Mouse (Mus musculus) forebrain, embryonic 13.5 days (tissue): ENCODE measurements around the gene Coro2a. TPM values are rescaled to one million over a fixed set of nuclear protein-coding genes. Genes with fewer than 3 reads are reported as not detected.

Source experiments
- ATAC-seq: fragments of 200-750 bp; cut with Nextera tagmentation; 2 replicates; pipeline ENCODE4 v1.8.0; 2017
- H3K27ac ChIP-seq: fragments of 300-500 bp; sonication (generic); 2 replicates; pipeline ENCODE4 v1.5.1; 2015; ENCODE audit warnings: inconsistent platforms, mild to moderate bottlenecking, moderate library complexity
- H3K27me3 ChIP-seq: fragments of 300-500 bp; sonication (generic); 2 replicates; pipeline ENCODE4 v1.6.1; 2015; ENCODE audit warnings: mild to moderate bottlenecking, inconsistent platforms
- H3K36me3 ChIP-seq: fragments of 300-500 bp; sonication (generic); 2 replicates; pipeline ENCODE4 v1.6.1; 2015; ENCODE audit warnings: mild to moderate bottlenecking, inconsistent platforms; ENCODE audit not compliant: poor library complexity, severe bottlenecking
- H3K4me1 ChIP-seq: fragments of 300-500 bp; sonication (generic); 2 replicates; pipeline ENCODE4 v1.6.1; 2015; ENCODE audit warnings: inconsistent platforms
- H3K4me2 ChIP-seq: fragments of 300-500 bp; sonication (generic); 2 replicates; pipeline ENCODE4 v1.6.1; 2015; ENCODE audit warnings: inconsistent platforms, mild to moderate bottlenecking, moderate library complexity
- H3K4me3 ChIP-seq: fragments of 300-500 bp; sonication (generic); 2 replicates; pipeline ENCODE4 v1.5.1; 2015; ENCODE audit warnings: mild to moderate bottlenecking, inconsistent platforms
- H3K9ac ChIP-seq: fragments of 300-500 bp; sonication (generic); 2 replicates; pipeline ENCODE4 v1.6.1; 2015; ENCODE audit warnings: mild to moderate bottlenecking, inconsistent platforms
- H3K9me3 ChIP-seq: fragments of 300-500 bp; sonication (generic); replicated peaks from 2 replicates; pipeline ENCODE4 v1.6.1; 2016; ENCODE audit warnings: inconsistent platforms
- WGBS: fragments of 180-500 bp; shearing (Covaris S2); methylation state at CpG from one replicate; pipeline ENCODE4 v1.1.7; 2015; 5-methylcytosine and 5-hydroxymethylcytosine counted together
- polyA plus RNA-seq: library from polyadenylated mRNA; unstranded; fragments of >200 nt; fragmentation: Nextera tagmentation; extraction: Ambion mirVana; gene quantifications from 2 replicates; pipeline ENCODE4 v1.2.1, GENCODE M21; 2015

Gene Coro2a
- polyA plus RNA-seq, 1 experiment from 2014 or later: 1.8 TPM

DNA sequence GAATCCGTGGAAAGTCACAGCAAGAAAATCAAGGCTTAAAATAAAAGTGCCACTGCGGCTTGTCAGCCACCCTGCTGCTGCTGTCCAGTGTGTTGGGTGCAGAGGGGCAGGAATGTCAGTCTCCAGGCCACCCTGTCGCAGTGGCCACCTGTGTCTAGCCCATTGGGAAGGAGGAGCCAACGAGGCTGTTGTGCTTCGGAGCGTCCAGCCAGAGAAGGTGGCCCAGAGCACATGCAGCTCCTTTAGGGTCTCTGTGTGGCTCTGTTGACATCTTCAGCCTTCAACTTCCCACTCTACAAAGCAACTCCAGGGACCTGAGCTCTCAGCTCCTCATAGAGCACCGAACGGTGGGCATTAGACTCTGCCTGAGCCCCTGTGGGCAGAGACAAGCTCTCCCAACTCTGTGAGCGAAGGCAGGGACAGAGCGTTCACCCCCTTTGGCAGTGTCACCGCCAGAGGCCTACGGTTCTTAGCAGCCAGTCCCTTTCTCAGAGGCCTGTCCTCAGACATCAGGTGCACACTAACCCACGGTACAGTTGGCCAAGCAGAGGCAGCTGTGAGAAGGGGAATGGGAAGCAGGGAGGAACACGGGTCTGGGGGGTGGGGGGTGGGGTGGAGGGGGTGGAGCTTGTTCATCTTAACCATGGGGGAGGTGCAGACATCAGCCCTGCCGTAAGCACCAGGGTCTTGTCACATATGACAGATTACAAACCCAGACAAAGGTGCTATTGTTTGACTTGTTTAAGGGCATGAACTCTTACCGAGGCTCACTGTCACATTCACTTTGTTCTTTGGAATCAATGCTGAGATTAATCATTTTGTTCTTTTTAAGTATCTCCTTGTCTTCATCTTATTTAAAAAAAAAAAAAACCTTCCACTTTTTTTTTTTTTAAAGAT, 99.1 kb downstream of the Coro2a start:
- Histone ChIP-seq H3K27ac (no peak overlapping the region), H3K9me3 (no peaks in the 10 kb centered on the region), H3K27me3 (peaks cover 15% of the 10 kb centered on the region), H3K4me3 (no peak overlapping the region), H3K4me1 (peaks cover 17% of the 10 kb centered on the region), H3K9ac (no peak overlapping the region), H3K4me2 (no peak overlapping the region), H3K36me3 (peaks cover 52% of the 10 kb centered on the region)
- no peak for ATAC-seq
- WGBS: 73% methylated on average over 16 of the region's 16 CpGs

DNA sequence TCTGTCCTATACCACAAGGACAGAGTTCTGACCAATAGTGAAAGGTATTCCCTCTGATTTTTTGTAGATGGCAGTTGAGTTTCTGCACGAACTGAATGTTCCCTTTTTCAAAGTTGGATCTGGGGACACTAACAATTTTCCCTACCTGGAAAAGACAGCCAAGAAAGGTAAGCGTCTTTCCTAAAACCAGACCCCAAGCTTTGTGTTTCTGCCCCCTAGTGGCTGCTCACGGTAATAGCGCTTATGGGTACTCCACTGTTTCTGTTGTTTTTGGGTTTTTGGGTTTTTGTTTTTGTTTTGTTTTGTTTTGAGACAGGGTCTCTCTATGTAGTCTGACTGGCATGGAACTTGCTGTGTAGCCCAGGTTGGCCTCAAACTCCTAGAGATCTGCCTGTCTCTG, 103.0 kb downstream of the Coro2a start:
- Histone ChIP-seq H3K4me2 (no peak overlapping the region), H3K9me3 (no peaks in the 10 kb centered on the region), H3K27me3 (no peaks in the 10 kb centered on the region), H3K4me1 (no peaks in the 10 kb centered on the region), H3K4me3 (no peak overlapping the region), H3K9ac (no peak overlapping the region), H3K27ac (no peak overlapping the region), H3K36me3 (peaks cover 71% of the 10 kb centered on the region)
- no peak for ATAC-seq
- WGBS: 11% methylated on average over 4 of the region's 4 CpGs

DNA sequence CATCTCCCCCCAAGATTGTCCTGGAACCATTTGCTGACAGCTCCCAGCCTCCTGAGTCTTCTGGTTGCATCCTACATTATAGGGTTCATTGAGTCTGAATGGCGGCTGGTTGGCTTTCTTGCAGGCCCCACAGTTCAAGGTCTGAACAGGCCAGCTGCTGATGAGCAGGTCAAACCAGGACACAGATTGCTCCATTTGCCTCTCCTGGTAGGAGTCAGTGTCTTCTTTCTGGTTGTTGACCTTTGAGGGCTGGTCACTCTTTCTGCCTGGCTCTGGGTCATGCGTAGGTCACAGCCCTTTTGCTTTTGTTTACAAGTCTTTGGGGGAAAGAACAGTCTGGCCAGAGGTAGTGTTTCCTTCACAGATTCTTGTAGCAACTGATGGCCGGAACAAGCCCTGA, 103.5 kb downstream of the Coro2a start:
- H3K4me1 ChIP-seq: no peaks in the 10 kb centered on the region
- H3K4me2 ChIP-seq: no peak overlapping the region
- H3K27ac ChIP-seq: no peak overlapping the region
- H3K36me3 ChIP-seq: peaks cover 71% of the 10 kb centered on the region
- ATAC-seq: no peak
- H3K9me3 ChIP-seq: no peaks in the 10 kb centered on the region
- no peak overlapping the region for H3K4me3 ChIP-seq
- no peak overlapping the region for H3K9ac ChIP-seq
- H3K27me3 ChIP-seq: no peaks in the 10 kb centered on the region
- 86% methylated on average over 3 of the region's 3 CpGs for WGBS

DNA sequence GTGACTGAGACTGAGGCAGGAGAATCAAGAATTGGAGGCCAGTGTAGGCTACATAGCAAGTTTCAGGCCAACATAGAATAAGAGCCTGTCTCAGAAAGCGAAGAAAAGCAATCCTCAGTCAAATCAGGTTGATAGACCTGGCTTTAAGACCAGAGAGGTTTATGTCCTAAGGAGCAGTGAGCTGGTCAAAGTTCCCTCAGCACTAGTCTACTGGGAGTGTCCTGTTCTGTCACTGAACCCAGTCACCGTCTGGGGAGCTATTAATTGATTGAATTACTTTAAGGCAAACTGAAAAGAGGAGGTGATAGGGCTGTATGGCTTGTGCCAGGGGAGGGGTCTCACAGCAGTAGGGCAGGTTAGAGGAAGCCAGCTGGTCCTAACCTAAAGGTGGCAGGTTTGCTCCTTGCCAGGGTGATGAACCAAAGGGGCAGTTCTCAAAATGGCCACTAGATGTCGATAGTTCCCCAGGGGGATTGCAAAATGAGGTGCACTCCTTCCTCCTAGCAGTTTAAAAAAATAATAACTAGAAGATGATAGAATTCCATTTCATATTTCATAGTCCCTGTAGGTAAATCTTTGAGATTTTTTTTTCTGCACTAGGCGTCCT, 104.6 kb downstream of the Coro2a start:
- no peak; the same call in 1 of the 2 replicates for ATAC-seq
- no peak overlapping the region for H3K9ac ChIP-seq
- H3K4me3 ChIP-seq: no peak overlapping the region
- H3K9me3 ChIP-seq: no peaks in the 10 kb centered on the region
- H3K4me1 ChIP-seq: no peaks in the 10 kb centered on the region
- no peak overlapping the region for H3K4me2 ChIP-seq
- no peaks in the 10 kb centered on the region for H3K27me3 ChIP-seq
- H3K27ac ChIP-seq: no peak overlapping the region
- peaks cover 72% of the 10 kb centered on the region for H3K36me3 ChIP-seq
- WGBS: 43% methylated on average over 4 of the region's 4 CpGs

DNA sequence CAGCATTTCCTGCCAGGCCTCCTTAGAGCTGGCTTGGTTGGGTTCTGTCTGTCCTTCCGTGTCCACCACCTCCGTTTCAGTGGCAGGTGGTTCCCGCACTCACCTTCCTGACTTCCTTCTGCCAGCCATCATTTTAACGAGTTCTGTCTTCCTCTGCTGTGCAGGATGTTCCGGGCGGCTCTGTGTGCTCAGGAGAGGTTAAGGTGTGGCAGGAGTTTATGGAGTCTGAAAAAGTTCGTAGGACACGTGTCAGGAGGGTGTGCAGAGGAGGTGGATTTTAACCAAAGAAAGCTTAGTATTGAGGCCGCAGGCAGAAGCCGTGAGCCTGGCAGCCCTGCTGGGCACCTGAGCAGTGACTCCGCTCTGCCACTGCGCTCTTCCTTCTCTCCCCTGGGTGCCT, 106.5 kb downstream of the Coro2a start:
- Histone ChIP-seq H3K27me3 (no peaks in the 10 kb centered on the region), H3K4me1 (peaks cover 4% of the 10 kb centered on the region; the same call in 1 of the 2 replicates), H3K9me3 (no peaks in the 10 kb centered on the region), H3K4me2 (no peak overlapping the region), H3K4me3 (no peak overlapping the region), H3K36me3 (peaks cover 54% of the 10 kb centered on the region), H3K9ac (no peak overlapping the region), H3K27ac (no peak overlapping the region)
- 96% methylated on average over 12 of the region's 12 CpGs for WGBS
- no peak for ATAC-seq

DNA sequence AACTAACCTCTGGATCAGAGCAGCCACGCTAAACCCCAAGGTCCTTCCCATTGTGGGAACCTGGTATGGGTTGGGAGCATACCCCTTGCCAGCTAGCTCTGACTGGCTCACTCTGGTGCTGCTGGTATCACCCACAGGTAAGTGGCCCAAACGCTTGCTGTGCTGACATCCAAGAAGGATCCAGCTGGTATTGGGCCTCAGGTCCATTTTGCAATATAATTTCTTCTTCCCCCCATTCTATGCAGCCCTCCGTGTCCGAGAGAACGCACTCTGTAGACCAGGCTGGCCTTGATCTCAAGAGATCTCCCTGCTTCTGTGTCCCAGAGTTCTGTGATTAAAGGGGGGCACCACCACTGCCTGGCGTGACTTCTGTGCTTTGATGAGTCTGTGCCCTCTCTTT, 108.9 kb downstream of the Coro2a start:
- Histone ChIP-seq H3K4me3 (no peak overlapping the region), H3K9me3 (no peaks in the 10 kb centered on the region), H3K36me3 (peaks cover 40% of the 10 kb centered on the region), H3K4me1 (peaks cover 14% of the 10 kb centered on the region), H3K9ac (no peak overlapping the region), H3K27me3 (no peaks in the 10 kb centered on the region), H3K4me2 (no peak overlapping the region), H3K27ac (no peak overlapping the region)
- ATAC-seq: no peak
- WGBS: 94% methylated on average over 6 of the region's 6 CpGs

DNA sequence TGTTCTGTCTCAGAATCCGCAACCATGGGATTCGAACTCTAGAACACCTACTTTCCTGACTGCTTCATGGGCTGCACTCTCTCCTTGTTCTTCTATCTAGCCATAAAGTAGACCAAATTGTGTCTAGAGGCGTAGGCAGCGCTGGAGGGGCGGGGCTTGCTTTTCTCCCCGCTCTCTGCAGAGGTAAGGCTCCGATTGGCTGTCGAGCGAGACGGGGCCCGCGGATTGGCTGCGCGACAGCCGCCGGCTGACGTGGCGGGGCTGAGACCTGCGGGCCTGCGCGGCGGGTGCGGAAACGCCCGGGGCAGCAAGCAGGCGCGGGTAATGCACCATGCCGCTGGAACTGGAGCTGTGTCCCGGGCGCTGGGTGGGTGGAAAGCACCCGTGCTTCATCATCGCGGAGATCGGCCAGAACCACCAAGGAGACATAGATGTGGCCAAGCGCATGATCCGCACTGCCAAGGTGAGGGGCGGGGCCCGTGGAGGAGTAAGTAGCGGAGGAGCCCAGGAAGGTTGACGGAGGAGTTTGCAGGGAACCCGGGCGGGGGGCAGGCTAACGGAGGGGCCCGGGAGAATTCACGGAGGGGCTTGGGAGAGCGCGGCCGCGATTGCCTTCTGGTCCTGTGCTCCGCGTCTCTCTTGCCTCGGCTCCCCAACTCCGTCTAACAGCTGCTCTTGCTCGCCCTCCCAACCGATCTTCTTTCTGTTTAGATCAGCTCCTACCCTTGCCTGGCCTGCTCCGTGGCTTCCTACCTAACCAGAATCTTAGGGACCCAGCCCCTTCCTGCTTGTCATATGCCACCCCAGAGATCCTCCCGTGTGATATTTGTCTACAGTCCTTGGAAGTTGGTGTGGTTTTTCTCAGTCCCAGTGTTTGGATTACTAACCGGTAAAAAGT, 112.7 kb downstream of the Coro2a start, which contains the start of gene Nans:
TSS of gene Nans (plus strand) at position 221 of the 898 bp plus-strand sequence.
- under 1% methylated on average over 57 of the region's 58 CpGs for WGBS
- Histone ChIP-seq H3K36me3 (peaks cover 18% of the 10 kb centered on the region), H3K27me3 (no peaks in the 10 kb centered on the region), H3K9me3 (no peaks in the 10 kb centered on the region), H3K4me3 (peak within 1 kb of the TSS; percentile 78), H3K4me2 (peak within 1 kb of the TSS; percentile 77), H3K27ac (peak within 1 kb of the TSS; percentile 77), H3K9ac (peak within 1 kb of the TSS; percentile 84), H3K4me1 (peaks cover 14% of the 10 kb centered on the region)
- ATAC-seq: peak; percentile 100

DNA sequence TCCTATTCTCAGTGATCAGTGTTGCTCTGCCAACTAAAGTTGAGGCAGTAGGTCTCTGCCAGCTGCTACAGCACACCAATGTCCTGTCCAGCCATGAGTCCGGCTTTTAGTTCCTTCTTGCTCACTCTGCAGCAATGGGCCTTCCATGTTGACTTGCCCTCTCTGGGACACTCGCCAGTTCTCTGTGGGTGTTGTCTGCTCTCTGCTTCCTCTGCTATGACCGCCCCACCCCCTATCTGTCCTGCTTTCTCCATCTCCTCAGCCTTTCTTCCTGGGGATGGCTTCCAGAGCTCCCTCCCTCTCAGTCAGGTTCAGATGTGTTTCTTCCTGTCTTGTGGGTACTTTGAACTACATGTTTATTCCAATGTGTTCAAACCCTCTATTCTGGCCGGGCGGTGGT, 114.7 kb downstream of the Coro2a start:
- no peak for ATAC-seq
- 93% methylated on average over 5 of the region's 5 CpGs for WGBS
- H3K9me3 ChIP-seq: no peaks in the 10 kb centered on the region

More for the DNA sequence above, 114.7 kb downstream of the Coro2a start:
- no peak overlapping the region for H3K9ac ChIP-seq
- no peaks in the 10 kb centered on the region for H3K36me3 ChIP-seq
- H3K27me3 ChIP-seq: no peaks in the 10 kb centered on the region
- peaks cover 14% of the 10 kb centered on the region for H3K4me1 ChIP-seq
- no peak overlapping the region for H3K4me2 ChIP-seq
- no peak overlapping the region for H3K4me3 ChIP-seq
- no peak overlapping the region for H3K27ac ChIP-seq

Other genes with a start within 250 kb of the Coro2a start
- gene Trmo, start 212.8 kb downstream of the Coro2a start, polyA plus RNA-seq: 11.1 and 11.4 TPM in 2 replicates
- gene Hemgn, start 188.7 kb downstream of the Coro2a start, polyA plus RNA-seq: 0.09 and 0.77 TPM in 2 replicates
- 210 and 214 TPM in 2 replicates for gene Anp32b, start 151.3 kb downstream of the Coro2a start, polyA plus RNA-seq
- gene Nans, start 113.0 kb downstream of the Coro2a start, polyA plus RNA-seq: 71.0 and 74.0 TPM in 2 replicates
- 0.30 and 0.43 TPM in 2 replicates for gene Trim14, start 66.1 kb downstream of the Coro2a start, polyA plus RNA-seq
- 0.50 and 0.74 TPM in 2 replicates for gene Tbc1d2, start 48.0 kb upstream of the Coro2a start, polyA plus RNA-seq